Mouse (Mus musculus): ENCODE data around the gene Slc28a1.

Slc28a1 gene

GRCm38 (mm10) chr7:81114555-81114954 is at the start of gene Slc28a1:
Slc28a1 (plus strand) TSS chr7:81114799.
- in situ Hi-C loops (cut with MboI; ENCODE audit: low sequenced_read_pairs) = no loop called here

GRCm38 (mm10) chr7:81066714-81067113 is 47.9 kb upstream of the Slc28a1 start:
- in situ Hi-C loops (cut with MboI; ENCODE audit: low sequenced_read_pairs) = no loop called here

GRCm38 (mm10) chr7:81072463-81072862 is 42.1 kb upstream of the Slc28a1 start:
- in situ Hi-C loops (cut with MboI; ENCODE audit: low sequenced_read_pairs) = no loop called here

- in situ Hi-C loops (cut with MboI; ENCODE audit: low sequenced_read_pairs) = no loop called here
Observed at GRCm38 (mm10) chr7:81073273-81073672, 41.3 kb upstream of the Slc28a1 start.

- in situ Hi-C loops (cut with MboI; ENCODE audit: low sequenced_read_pairs) = no loop called here
Observed at GRCm38 (mm10) chr7:81074546-81074945, 40.1 kb upstream of the Slc28a1 start.

- in situ Hi-C loops (cut with MboI; ENCODE audit: low sequenced_read_pairs) = no loop called here
Observed at GRCm38 (mm10) chr7:81075299-81075698, 39.3 kb upstream of the Slc28a1 start.

- in situ Hi-C loops (cut with MboI; ENCODE audit: low sequenced_read_pairs) = no loop called here
Observed at GRCm38 (mm10) chr7:81075732-81076131, 38.9 kb upstream of the Slc28a1 start.

GRCm38 (mm10) chr7:81077009-81077408 is 37.6 kb upstream of the Slc28a1 start:
- in situ Hi-C loops (cut with MboI; ENCODE audit: low sequenced_read_pairs) = no loop called here

- in situ Hi-C loops (cut with MboI; ENCODE audit: low sequenced_read_pairs) = no loop called here
Observed at GRCm38 (mm10) chr7:81078740-81079139, 35.9 kb upstream of the Slc28a1 start.

GRCm38 (mm10) chr7:81093420-81093965 is 21.1 kb upstream of the Slc28a1 start:
- in situ Hi-C loops (cut with MboI; ENCODE audit: low sequenced_read_pairs) = no loop called here

- in situ Hi-C loops (cut with MboI; ENCODE audit: low sequenced_read_pairs) = no loop called here
Observed at GRCm38 (mm10) chr7:81094104-81094757, 20.4 kb upstream of the Slc28a1 start.

GRCm38 (mm10) chr7:81100341-81100740 is 14.3 kb upstream of the Slc28a1 start:
- in situ Hi-C loops (cut with MboI; ENCODE audit: low sequenced_read_pairs) = no loop called here

GRCm38 (mm10) chr7:81102854-81103253 is 11.7 kb upstream of the Slc28a1 start:
- in situ Hi-C loops (cut with MboI; ENCODE audit: low sequenced_read_pairs) = no loop called here

GRCm38 (mm10) chr7:81105525-81105924 is 9.1 kb upstream of the Slc28a1 start:
- in situ Hi-C loops (cut with MboI; ENCODE audit: low sequenced_read_pairs) = no loop called here

- in situ Hi-C loops (cut with MboI; ENCODE audit: low sequenced_read_pairs) = no loop called here
Observed at GRCm38 (mm10) chr7:81108226-81108625, 6.4 kb upstream of the Slc28a1 start.

- in situ Hi-C loops (cut with MboI; ENCODE audit: low sequenced_read_pairs) = no loop called here
Observed at GRCm38 (mm10) chr7:81109717-81110651, 4.6 kb upstream of the Slc28a1 start.

GRCm38 (mm10) chr7:81110791-81111190 is 3.8 kb upstream of the Slc28a1 start:
- in situ Hi-C loops (cut with MboI; ENCODE audit: low sequenced_read_pairs) = no loop called here

- in situ Hi-C loops (cut with MboI; ENCODE audit: low sequenced_read_pairs) = no loop called here
Observed at GRCm38 (mm10) chr7:81111729-81112128, 2.9 kb upstream of the Slc28a1 start.

- in situ Hi-C loops (cut with MboI; ENCODE audit: low sequenced_read_pairs) = no loop called here
Observed at GRCm38 (mm10) chr7:81112686-81113360, 1.8 kb upstream of the Slc28a1 start.

- in situ Hi-C loops (cut with MboI; ENCODE audit: low sequenced_read_pairs) = no loop called here
Observed at GRCm38 (mm10) chr7:81121099-81121498, 6.5 kb downstream of the Slc28a1 start.

- in situ Hi-C loops (cut with MboI; ENCODE audit: low sequenced_read_pairs) = no loop called here
Observed at GRCm38 (mm10) chr7:81122808-81123207, 8.2 kb downstream of the Slc28a1 start.

Data from CH12F3 (cell line).